Mouse (Mus musculus): Measurements from ENCODE around the gene Rab3il1. TPM values are rescaled to one million over a fixed set of nuclear protein-coding genes. Genes with fewer than 3 reads are reported as not detected.

Gene Rab3il1
- polyA plus RNA-seq, 1 experiment from 2014 or later, result 245 TPM

DNA sequence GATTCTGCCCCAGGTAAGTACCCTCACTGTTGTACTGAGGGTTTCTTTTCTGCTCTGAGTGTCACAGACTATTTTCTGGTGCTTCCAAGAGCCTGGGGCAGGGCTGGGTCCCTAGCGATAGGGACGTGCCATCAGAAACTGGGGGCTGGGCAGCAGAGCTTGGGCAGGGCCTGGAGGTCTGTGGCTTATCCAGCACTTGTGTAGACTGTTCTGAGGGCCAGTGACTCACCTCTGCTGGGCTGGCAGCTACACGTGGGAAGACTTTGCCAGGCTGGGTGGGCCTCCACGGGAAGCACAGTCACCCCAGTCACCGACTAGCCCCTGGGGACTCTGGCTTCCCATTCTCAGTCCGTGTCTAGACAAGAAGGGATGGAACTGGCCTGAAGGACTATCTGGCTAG, 40.8 kb downstream of the Rab3il1 start:
- H3K36me3 ChIP-seq (replicated peaks), result peaks cover 27% of the 10 kb centered on the region
- 0 out of 2 replicates have a peak, but pooled peaks have one; percentile 15 for ATAC-seq (ENCODE audit: insufficient read depth)
- H3K27ac ChIP-seq (replicated peaks), result no peak overlapping the region
- WGBS (ENCODE audit: insufficient replicate concordance), result 46% methylated on average over 6 of the region's 6 CpGs
- H3K4me1 ChIP-seq (replicated peaks), result peaks cover 77% of the 10 kb centered on the region
- H3K9ac ChIP-seq, result peak overlapping the region; percentile 58; the same call in 1 of the 2 replicates
- H3K4me3 ChIP-seq (replicated peaks), result peak overlapping the region; percentile 62
- peaks cover 31% of the 10 kb centered on the region for H3K27me3 ChIP-seq
- peak overlapping the region; percentile 91 for H3K4me2 ChIP-seq
- no peaks in the 10 kb centered on the region for H3K9me3 ChIP-seq (replicated peaks)

DNA sequence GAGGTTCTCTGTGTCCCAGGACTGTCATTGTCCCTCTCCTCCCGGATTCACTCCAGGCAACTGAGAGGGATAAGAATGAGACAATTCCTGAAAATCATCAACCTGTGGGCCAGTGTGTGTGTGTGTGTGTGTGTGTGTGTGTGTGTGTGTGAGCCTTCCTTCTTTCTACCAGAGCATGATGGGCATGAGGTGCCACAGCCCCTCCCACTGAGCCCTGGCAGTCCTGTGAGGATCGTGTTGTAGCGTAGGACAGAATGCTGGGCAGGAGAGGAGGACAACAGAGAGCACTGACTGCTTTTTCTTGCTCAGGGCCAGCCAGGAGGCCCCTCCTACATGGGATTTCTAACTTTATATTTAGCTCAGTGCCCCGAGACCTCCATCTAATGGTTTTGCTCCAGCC, 41.3 kb downstream of the Rab3il1 start:
- peaks cover 31% of the 10 kb centered on the region for H3K27me3 ChIP-seq
- no peak overlapping the region for H3K9ac ChIP-seq
- H3K36me3 ChIP-seq (replicated peaks), result peaks cover 21% of the 10 kb centered on the region
- peaks cover 78% of the 10 kb centered on the region for H3K4me1 ChIP-seq (replicated peaks)
- no peaks in the 10 kb centered on the region for H3K9me3 ChIP-seq (replicated peaks)
- ATAC-seq (ENCODE audit: insufficient read depth), result no peak
- WGBS (ENCODE audit: insufficient replicate concordance), result 76% methylated on average over 4 of the region's 4 CpGs
- H3K27ac ChIP-seq (replicated peaks), result no peak overlapping the region
- peak overlapping the region; percentile 91 for H3K4me2 ChIP-seq
- H3K4me3 ChIP-seq (replicated peaks), result no peak overlapping the region

DNA sequence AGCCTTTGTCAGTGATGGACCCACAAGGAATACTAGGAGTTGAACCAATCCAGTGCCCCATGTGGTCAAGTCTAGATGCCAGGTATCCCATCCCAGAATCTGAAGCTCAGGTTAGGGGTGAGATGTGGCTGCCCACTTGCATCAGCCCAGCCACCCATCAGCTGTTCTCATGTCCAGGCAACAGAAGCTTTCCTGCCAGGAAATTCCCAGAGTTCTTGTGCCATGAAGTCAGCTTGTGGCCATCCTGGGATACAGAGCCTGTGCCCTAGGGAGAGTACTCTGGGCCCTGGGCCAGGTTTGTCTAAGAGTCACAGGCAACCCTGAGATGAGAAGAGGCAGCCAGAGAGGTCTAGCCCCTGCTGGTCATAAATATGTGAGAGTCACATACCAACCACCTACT, 42.2 kb downstream of the Rab3il1 start:
- H3K9me3 ChIP-seq (replicated peaks), result no peaks in the 10 kb centered on the region
- H3K27ac ChIP-seq (replicated peaks), result no peak overlapping the region
- peaks cover 31% of the 10 kb centered on the region for H3K27me3 ChIP-seq
- H3K4me2 ChIP-seq, result peak overlapping the region; percentile 91; the same call in 1 of the 2 replicates
- no peak overlapping the region for H3K4me3 ChIP-seq (replicated peaks)
- H3K36me3 ChIP-seq (replicated peaks), result peaks cover 13% of the 10 kb centered on the region
- no peak overlapping the region for H3K9ac ChIP-seq
- ATAC-seq (ENCODE audit: insufficient read depth), result no peak
- H3K4me1 ChIP-seq (replicated peaks), result peaks cover 77% of the 10 kb centered on the region

DNA sequence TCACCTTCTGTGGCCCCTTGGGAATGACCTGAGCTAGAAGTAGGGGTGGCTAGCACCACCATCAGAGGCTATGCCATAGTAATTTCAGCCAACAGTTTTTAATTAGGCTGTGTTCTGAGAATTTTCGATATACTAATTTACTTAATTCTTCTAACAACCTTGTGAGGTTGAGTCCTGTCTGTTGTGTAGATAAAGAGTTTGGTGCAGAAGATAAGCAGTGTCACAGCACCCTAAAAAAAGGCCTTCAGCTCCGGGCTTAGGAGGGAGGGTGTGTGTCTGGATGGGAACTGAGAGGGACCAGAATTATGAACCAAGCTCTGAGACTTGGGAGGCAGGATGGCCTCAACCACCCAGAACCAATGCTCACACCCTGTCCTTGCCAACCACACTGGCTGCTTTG, 44.2 kb downstream of the Rab3il1 start:
- Histone ChIP-seq H3K27me3 (peaks cover 19% of the 10 kb centered on the region), H3K9me3 (replicated peaks) (no peaks in the 10 kb centered on the region), H3K36me3 (replicated peaks) (no peaks in the 10 kb centered on the region), H3K4me3 (replicated peaks) (no peak overlapping the region), H3K27ac (replicated peaks) (peak overlapping the region; percentile 38; the same call in 1 of the 2 replicates), H3K4me2 (no peak overlapping the region), H3K9ac (no peak overlapping the region), H3K4me1 (replicated peaks) (peaks cover 79% of the 10 kb centered on the region)
- 22% methylated on average over 2 of the region's 2 CpGs for WGBS (ENCODE audit: insufficient replicate concordance)
- ATAC-seq (ENCODE audit: insufficient read depth), result no peak

DNA sequence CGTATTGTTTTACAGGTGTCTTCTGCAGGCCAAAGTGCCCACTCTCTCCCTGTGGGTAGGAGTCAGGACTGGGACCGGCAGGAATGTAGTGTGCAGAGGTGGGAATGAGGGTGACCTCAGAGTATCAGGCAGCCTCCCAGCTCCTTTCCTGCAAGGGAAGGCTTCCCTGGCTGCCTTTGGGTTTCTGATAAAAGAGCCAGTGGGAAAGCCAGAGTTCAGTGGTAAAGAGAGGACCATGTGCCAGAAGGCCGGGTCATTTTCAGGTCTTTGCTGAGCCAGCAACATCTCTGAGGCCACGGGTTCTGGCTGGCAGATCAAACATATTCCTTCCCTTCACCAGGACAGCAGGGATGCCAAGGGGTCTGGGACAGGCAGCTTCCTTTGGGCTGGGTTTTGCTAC, 44.9 kb downstream of the Rab3il1 start:
- Histone ChIP-seq H3K9me3 (replicated peaks) (no peaks in the 10 kb centered on the region), H3K4me1 (replicated peaks) (peaks cover 73% of the 10 kb centered on the region), H3K4me3 (replicated peaks) (no peak overlapping the region), H3K27ac (replicated peaks) (no peak overlapping the region), H3K36me3 (replicated peaks) (no peaks in the 10 kb centered on the region), H3K9ac (no peak overlapping the region), H3K27me3 (peaks cover 12% of the 10 kb centered on the region), H3K4me2 (no peak overlapping the region)
- 61% methylated on average over 4 of the region's 4 CpGs for WGBS (ENCODE audit: insufficient replicate concordance)
- no peak for ATAC-seq (ENCODE audit: insufficient read depth)

DNA sequence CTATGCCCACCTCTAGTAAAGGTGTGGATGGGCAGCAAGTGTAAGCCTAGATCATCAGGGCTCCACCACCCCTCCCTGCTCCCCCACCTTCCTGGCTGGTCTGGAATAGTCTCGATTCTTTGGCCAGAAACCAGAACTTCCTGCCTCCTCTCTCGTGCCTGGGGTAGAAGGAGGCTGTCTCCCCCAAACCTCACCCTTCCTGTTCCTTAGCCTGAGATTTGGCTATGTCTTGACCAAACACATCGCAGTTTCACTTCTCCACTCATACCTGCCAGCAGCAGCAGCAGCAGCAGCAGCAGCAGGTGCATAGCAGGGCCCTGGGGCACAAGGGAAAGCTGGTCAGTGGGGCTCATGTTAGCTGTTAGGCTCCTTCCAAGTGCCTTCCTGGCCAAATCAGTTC, 45.5 kb downstream of the Rab3il1 start:
- no peak overlapping the region for H3K9ac ChIP-seq
- H3K4me3 ChIP-seq (replicated peaks), result no peak overlapping the region
- no peak for ATAC-seq (ENCODE audit: insufficient read depth)
- 10% methylated on average over 3 of the region's 3 CpGs for WGBS (ENCODE audit: insufficient replicate concordance)
- peaks cover 6% of the 10 kb centered on the region for H3K27me3 ChIP-seq
- H3K27ac ChIP-seq (replicated peaks), result no peak overlapping the region
- H3K9me3 ChIP-seq (replicated peaks), result no peaks in the 10 kb centered on the region
- no peak overlapping the region for H3K4me2 ChIP-seq
- peaks cover 67% of the 10 kb centered on the region for H3K4me1 ChIP-seq (replicated peaks)
- no peaks in the 10 kb centered on the region for H3K36me3 ChIP-seq (replicated peaks)

DNA sequence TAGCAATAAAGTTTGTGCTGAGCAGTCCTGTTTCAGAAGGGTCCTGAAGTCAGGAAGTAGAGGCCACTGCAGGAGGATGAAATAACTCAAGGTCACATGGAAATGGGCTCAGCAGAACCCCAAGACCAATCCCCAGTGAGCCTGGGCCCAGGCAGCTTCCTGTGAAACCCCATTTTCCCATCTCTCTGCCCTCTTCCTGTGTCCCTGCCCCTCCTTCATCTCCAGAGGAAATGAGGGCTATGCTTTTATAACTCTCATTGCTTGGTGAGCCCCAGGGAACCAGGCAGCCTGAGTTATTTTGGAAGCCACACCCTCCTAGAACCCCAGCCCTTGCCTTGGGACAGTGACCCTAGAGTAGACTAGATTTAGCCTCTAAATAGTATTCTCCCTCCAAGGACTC, 48.1 kb downstream of the Rab3il1 start:
- Histone ChIP-seq H3K4me2 (no peak overlapping the region), H3K27ac (replicated peaks) (no peak overlapping the region), H3K4me1 (replicated peaks) (peaks cover 41% of the 10 kb centered on the region), H3K9me3 (replicated peaks) (no peaks in the 10 kb centered on the region), H3K9ac (no peak overlapping the region), H3K36me3 (replicated peaks) (0 out of 2 replicates have a peak, but pooled peaks cover 4% of the 10 kb centered on the region), H3K4me3 (replicated peaks) (no peak overlapping the region), H3K27me3 (no peaks in the 10 kb centered on the region)
- ATAC-seq (ENCODE audit: insufficient read depth), result no peak

DNA sequence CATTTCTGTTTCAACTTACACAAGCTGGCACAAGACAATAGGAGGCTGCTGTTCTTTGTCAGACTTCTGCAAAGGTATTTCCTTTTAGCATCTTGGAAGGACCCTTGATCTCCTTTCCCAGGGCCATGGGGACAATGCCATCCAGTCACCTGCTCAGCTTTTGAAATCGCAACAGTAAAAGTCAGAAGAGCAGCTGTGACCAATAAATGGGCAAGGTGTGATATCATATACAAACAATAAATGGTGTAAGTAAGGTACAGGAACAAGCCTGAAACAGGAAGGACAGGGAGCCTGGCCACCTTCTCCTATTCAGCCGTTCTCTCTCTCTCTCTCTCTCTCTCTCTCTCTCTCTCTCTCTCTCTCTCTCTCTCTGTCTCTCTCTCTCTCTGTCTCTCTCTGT, 49.0 kb downstream of the Rab3il1 start:
- 58% methylated on average over 2 of the region's 2 CpGs for WGBS (ENCODE audit: insufficient replicate concordance)
- no peaks in the 10 kb centered on the region for H3K9me3 ChIP-seq (replicated peaks)
- no peak overlapping the region for H3K4me2 ChIP-seq
- H3K27ac ChIP-seq (replicated peaks), result no peak overlapping the region
- H3K4me1 ChIP-seq (replicated peaks), result peaks cover 32% of the 10 kb centered on the region
- no peak overlapping the region for H3K9ac ChIP-seq
- H3K27me3 ChIP-seq, result no peaks in the 10 kb centered on the region
- no peak overlapping the region for H3K4me3 ChIP-seq (replicated peaks)
- no peak for ATAC-seq (ENCODE audit: insufficient read depth)
- 0 out of 2 replicates have a peak, but pooled peaks cover 11% of the 10 kb centered on the region for H3K36me3 ChIP-seq (replicated peaks)

DNA sequence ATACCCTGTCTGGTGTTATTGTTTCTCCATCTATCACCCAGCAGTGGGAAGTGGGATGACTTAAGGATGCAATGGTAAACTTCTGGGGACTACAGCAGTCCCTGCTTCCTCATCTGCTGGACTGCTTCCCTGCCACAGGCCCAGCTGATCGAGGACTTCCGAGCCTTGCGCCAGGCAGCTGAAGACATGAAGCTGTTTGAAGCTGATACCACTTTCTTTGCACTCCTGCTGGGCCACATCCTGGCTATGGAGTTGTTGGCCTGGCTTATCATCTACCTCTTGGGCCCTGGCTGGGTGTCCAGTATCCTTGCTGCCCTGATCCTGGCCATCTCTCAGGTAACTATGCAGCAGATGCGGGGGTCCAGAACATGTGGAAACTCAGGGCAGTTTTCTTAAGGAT, 51.2 kb downstream of the Rab3il1 start:
- H3K4me3 ChIP-seq (replicated peaks), result no peak overlapping the region
- no peaks in the 10 kb centered on the region for H3K9me3 ChIP-seq (replicated peaks)
- WGBS (ENCODE audit: insufficient replicate concordance), result 66% methylated on average over 4 of the region's 4 CpGs
- no peak overlapping the region for H3K9ac ChIP-seq
- no peaks in the 10 kb centered on the region for H3K27me3 ChIP-seq
- H3K4me1 ChIP-seq (replicated peaks), result peaks cover 20% of the 10 kb centered on the region
- no peak overlapping the region for H3K4me2 ChIP-seq
- peaks cover 11% of the 10 kb centered on the region; the same call in 1 of the 2 replicates for H3K36me3 ChIP-seq (replicated peaks)
- H3K27ac ChIP-seq (replicated peaks), result no peak overlapping the region
- ATAC-seq (ENCODE audit: insufficient read depth), result no peak

DNA sequence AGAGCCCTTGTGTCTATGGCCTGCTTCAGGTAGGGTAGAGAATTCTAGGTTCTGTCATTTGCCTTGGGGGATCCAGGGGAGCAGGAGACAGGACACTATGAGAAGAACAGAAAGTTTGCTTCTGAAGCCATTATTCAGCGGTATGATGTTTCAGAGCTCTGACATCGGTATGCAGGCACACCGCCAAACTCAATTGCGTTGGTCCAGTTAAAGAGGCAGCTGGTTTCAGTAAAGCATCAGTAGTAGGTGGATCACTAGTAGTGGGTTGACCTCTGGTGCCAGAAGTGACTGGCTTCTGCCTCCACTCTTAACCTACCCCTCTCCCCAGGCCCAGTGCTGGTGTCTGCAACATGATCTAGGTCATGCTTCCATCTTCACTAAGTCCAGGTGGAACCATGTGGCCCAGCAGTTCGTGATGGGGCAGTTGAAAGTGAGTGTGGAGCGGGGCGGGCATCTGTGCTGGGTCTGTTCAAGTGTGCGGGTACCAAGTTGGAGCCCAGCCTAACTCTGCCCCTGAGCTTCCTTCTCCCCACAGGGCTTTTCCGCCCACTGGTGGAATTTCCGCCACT, 52.3 kb downstream of the Rab3il1 start:
- H3K27ac ChIP-seq (replicated peaks), result no peak overlapping the region
- WGBS (ENCODE audit: insufficient replicate concordance), result 79% methylated on average over 10 of the region's 10 CpGs
- ATAC-seq (ENCODE audit: insufficient read depth), result no peak

DNA sequence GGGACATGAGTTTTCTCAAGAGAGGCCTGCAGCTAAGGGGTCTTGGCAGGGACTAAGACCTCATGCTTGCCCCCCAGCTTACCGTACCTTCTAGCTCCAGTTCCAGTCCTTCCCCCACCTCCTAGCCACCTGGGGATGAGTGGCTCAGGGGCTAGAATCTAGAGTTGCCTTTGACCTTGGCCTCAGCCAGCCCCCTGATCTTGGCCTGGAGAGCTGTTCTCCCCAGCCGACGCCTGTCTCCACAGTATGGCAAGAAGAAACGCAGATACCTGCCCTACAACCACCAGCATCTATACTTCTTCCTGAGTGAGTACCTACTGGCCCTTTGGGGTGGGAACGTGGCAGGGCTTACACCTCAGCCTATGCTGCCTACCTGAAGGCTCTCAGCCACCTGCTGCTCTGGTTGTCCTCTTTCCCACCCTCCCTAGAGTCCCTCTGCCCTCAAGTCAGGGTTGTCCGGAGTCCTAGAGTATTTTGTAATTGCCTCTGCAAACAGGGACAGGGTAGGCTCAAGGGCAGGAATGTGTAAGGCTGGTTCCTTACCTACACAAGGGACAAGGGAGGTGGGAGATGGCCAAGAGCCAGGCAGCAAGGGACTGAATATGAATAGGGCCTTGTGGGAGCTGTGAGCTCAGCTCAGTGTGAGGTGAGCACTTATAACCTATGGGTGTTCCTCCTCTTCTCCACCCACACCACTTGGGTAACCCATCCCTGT, 53.0 kb downstream of the Rab3il1 start:
- 68% methylated on average over 6 of the region's 6 CpGs for WGBS (ENCODE audit: insufficient replicate concordance)
- no peak overlapping the region for H3K4me2 ChIP-seq
- H3K9me3 ChIP-seq (replicated peaks), result no peaks in the 10 kb centered on the region
- H3K27ac ChIP-seq (replicated peaks), result no peak overlapping the region
- no peaks in the 10 kb centered on the region for H3K27me3 ChIP-seq
- no peak for ATAC-seq (ENCODE audit: insufficient read depth)
- peaks cover 28% of the 10 kb centered on the region for H3K4me1 ChIP-seq (replicated peaks)
- no peak overlapping the region for H3K9ac ChIP-seq
- H3K36me3 ChIP-seq (replicated peaks), result peaks cover 11% of the 10 kb centered on the region; the same call in 1 of the 2 replicates
- no peak overlapping the region for H3K4me3 ChIP-seq (replicated peaks)

More for the DNA sequence above, 52.3 kb downstream of the Rab3il1 start:
- Histone ChIP-seq H3K27me3 (no peaks in the 10 kb centered on the region), H3K36me3 (replicated peaks) (peaks cover 11% of the 10 kb centered on the region; the same call in 1 of the 2 replicates), H3K4me1 (replicated peaks) (peaks cover 27% of the 10 kb centered on the region), H3K9ac (no peak overlapping the region), H3K4me2 (no peak overlapping the region), H3K4me3 (replicated peaks) (no peak overlapping the region), H3K9me3 (replicated peaks) (no peaks in the 10 kb centered on the region)
